Mouse (Mus musculus) heart, adult 2 months (tissue): Measurements from ENCODE around the gene Btbd35f14.
"Not testable (repeated sequence)": the region's sequence is repeated elsewhere in the genome, so short reads cannot be mapped to it uniquely, and the experiment has no call there.

Source experiments
- CTCF ChIP-seq: fragments of 200-600 bp; IDR thresholded peaks from 2 replicates; pipeline ENCODE4 v1.8.1; 2022; ENCODE audit warnings: antibody characterized with exemption, mild to moderate bottlenecking, moderate library complexity
- POLR2A ChIP-seq: fragments of 200-500 bp; IDR thresholded peaks from 2 replicates; pipeline ENCODE4 v1.6.1; 2011; ENCODE audit warnings: mild to moderate bottlenecking, low read depth, low read length, control low read depth; ENCODE audit not compliant: insufficient read depth

DNA sequence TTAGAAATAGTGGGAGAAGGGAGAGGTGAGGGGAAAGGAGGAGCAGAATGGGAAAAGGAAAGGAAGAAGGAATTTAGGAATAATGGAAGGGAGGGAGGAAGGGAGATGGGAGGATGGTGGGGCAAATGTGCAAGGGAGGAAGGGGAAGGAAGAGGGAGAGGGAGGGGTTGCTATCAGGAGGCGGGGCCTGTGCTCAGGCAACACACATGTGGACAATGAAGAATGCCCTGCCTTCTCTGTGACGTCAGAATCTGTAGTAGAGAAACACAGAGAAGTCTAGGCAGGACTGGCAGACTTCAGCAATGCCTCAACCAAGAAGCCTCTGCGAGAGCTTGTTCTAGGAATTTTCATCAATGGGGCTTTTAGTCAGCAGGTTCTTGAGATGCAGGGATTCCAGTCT lies 45.3 kb downstream of the Btbd35f14 start, which contains the start of gene Btbd35f13:
- not testable (repeated sequence) for TF ChIP-seq CTCF, POLR2A
